ENCODE assay signal across 14 mouse cellular contexts in genomic region chr4:62278081-62278480, GRCm38 (mm10). TPM values are rescaled to one million over a fixed set of nuclear protein-coding genes. Genes with fewer than 3 reads are reported as not detected.
DNase-seq lines count a peak whose midpoint lies in the region; ATAC-seq and TF ChIP-seq lines count a peak whose summit lies in the region.
"Had no signal": no experiment of that assay in that cellular context is flagged by ENCODE, and none has a peak within 500 bp of the region (broad histone marks: within the 10 kb centered on the region; RNA-seq: fewer than 3 reads in every experiment).

No protein-coding gene starts in this region.

- H3K27me3 ChIP-seq in lung, embryonic 14.5 days (ENCODE audit: insufficient read depth, low read length), result no peaks in the 10 kb centered on the region
- no peaks in the 10 kb centered on the region for H3K27me3 ChIP-seq in kidney, embryonic 16.5 days (ENCODE audit: insufficient read depth, low read length)
- H3K27me3 ChIP-seq in cerebellum, adult 2 months (ENCODE audit: control insufficient read depth, insufficient read depth, low read length), result no peaks in the 10 kb centered on the region
- H3K27me3 ChIP-seq: embryonic facial prominence, embryonic 12.5 days; liver, embryonic 13.5 days; neural tube, embryonic 13.5 days had no signal

- peak; percentile 48 for DNase-seq in lung, embryonic 14.5 days
- no peak for DNase-seq in lung, postnatal 14 days
- DNase-seq in urinary bladder, postnatal 4 days (ENCODE audit: low spot score in 2 of 2), result peak; percentile 3 to 35
- no peak for DNase-seq in urinary bladder, adult 2 months (ENCODE audit: low spot score)
- DNase-seq in spleen, postnatal 36 days (ENCODE audit: low spot score in 2 of 2), result no peak
- no peak for DNase-seq in cerebellum, adult 2 months
- DNase-seq: adrenal gland, adult 2 months; cerebellum, adult 11-12 months; gastrocnemius, postnatal 14 days; liver, embryonic 13.5 days had no signal

- peak; percentile 38 for TF ChIP-seq CTCF in lung, embryonic 14.5 days (IDR thresholded peaks at IDR 0.05; ENCODE audit: low read depth)
- no peak for TF ChIP-seq CTCF in cerebellum, adult 2 months (IDR thresholded peaks at IDR 0.05; ENCODE audit: borderline replicate concordance, insufficient read depth, low read depth, low read length)

- H3K4me1 ChIP-seq in lung, embryonic 14.5 days (ENCODE audit: insufficient read depth), result no peaks in the 10 kb centered on the region
- H3K4me1 ChIP-seq in kidney, embryonic 16.5 days (ENCODE audit: insufficient read depth, low read length), result no peaks in the 10 kb centered on the region
- H3K4me1 ChIP-seq in cerebellum, adult 2 months (ENCODE audit: control insufficient read depth, insufficient read depth, low read length), result no peaks in the 10 kb centered on the region
- H3K4me1 ChIP-seq: embryonic facial prominence, embryonic 12.5 days had no signal

- H3K27ac ChIP-seq in lung, embryonic 14.5 days (ENCODE audit: low read depth), result peak overlapping the region; percentile 63; the same call in 1 of the 2 replicates
- peak overlapping the region; percentile 56; the same call in 1 of the 2 replicates for H3K27ac ChIP-seq in kidney, embryonic 16.5 days (ENCODE audit: low read length)
- no peak overlapping the region for H3K27ac ChIP-seq in cerebellum, adult 2 months (ENCODE audit: insufficient read depth, low read length)
- H3K27ac ChIP-seq: embryonic facial prominence, embryonic 12.5 days; liver, embryonic 13.5 days; neural tube, embryonic 13.5 days had no signal

- H3K9me3 ChIP-seq in lung, embryonic 14.5 days (ENCODE audit: low read depth, low read length), result no peaks in the 10 kb centered on the region
- H3K9me3 ChIP-seq in kidney, embryonic 16.5 days (ENCODE audit: low read length), result no peaks in the 10 kb centered on the region
- H3K9me3 ChIP-seq: embryonic facial prominence, embryonic 12.5 days; liver, embryonic 13.5 days; neural tube, embryonic 13.5 days had no signal

- 55% methylated on average over 4 of the region's 4 CpGs for WGBS in lung, embryonic 14.5 days
- WGBS in kidney, embryonic 16.5 days, result 68% methylated on average over 4 of the region's 4 CpGs
- 55% methylated on average over 4 of the region's 4 CpGs for WGBS in cerebellum, adult 2 months

- H3K4me3 ChIP-seq in lung, embryonic 14.5 days (ENCODE audit: low read depth, low read length), result no peak overlapping the region
- no peak overlapping the region for H3K4me3 ChIP-seq in kidney, embryonic 16.5 days (ENCODE audit: low read length)
- H3K4me3 ChIP-seq in cerebellum, adult 2 months (replicated peaks; ENCODE audit: insufficient read depth, low read depth, low read length), result no peak overlapping the region
- H3K4me3 ChIP-seq: embryonic facial prominence, embryonic 12.5 days; liver, embryonic 13.5 days; neural tube, embryonic 13.5 days had no signal

- no peak overlapping the region for H3K4me2 ChIP-seq in lung, embryonic 14.5 days
- H3K4me2 ChIP-seq in kidney, embryonic 16.5 days (replicated peaks; ENCODE audit: low read depth, low read length), result no peak overlapping the region
- H3K4me2 ChIP-seq: embryonic facial prominence, embryonic 12.5 days; heart, embryonic 11.5 days; liver, embryonic 13.5 days; neural tube, embryonic 13.5 days had no signal

- TF ChIP-seq POLR2A in cerebellum, adult 2 months (IDR thresholded peaks at IDR 0.05; ENCODE audit: borderline replicate concordance, insufficient read depth, low read length), result no peak

- peak; percentile 74 for ATAC-seq in lung, embryonic 14.5 days (ENCODE audit: insufficient read depth)
- peak; percentile 83; the same call in 1 of the 2 replicates for ATAC-seq in kidney, embryonic 16.5 days (ENCODE audit: low FRiP score, low TSS enrichment)

- H3K36me3 ChIP-seq in lung, embryonic 14.5 days (ENCODE audit: insufficient read depth), result no peaks in the 10 kb centered on the region
- H3K36me3 ChIP-seq in kidney, embryonic 16.5 days (ENCODE audit: insufficient read depth, low read length), result no peaks in the 10 kb centered on the region
- H3K36me3 ChIP-seq: embryonic facial prominence, embryonic 12.5 days; liver, embryonic 13.5 days; neural tube, embryonic 13.5 days had no signal

- H3K9ac ChIP-seq in lung, embryonic 14.5 days, result no peak overlapping the region
- no peak overlapping the region for H3K9ac ChIP-seq in kidney, embryonic 16.5 days (replicated peaks; ENCODE audit: low read length)
- H3K9ac ChIP-seq: embryonic facial prominence, embryonic 12.5 days; liver, embryonic 13.5 days; neural tube, embryonic 13.5 days had no signal

RNA-seq across cellular contexts. Expression of gene Slc31a2, which starts 15.7 kb away (rescaled TPM):
- polyA plus RNA-seq in lung, embryonic 14.5 days (2014; fragmentation: Nextera tagmentation; extraction: Ambion mirVana), result 13.6 and 14.7 TPM in 2 replicates
- polyA plus RNA-seq in urinary bladder, adult 2 months (2012; rRNA removed), result 26.4 and 27.9 TPM in 2 replicates
- 30.7 and 31.9 TPM in 2 replicates for polyA plus RNA-seq in kidney, embryonic 16.5 days (2015; fragmentation: Nextera tagmentation; extraction: Ambion mirVana)
- polyA plus RNA-seq in cerebellum, adult 2 months (2012; rRNA removed), result 16.9 and 18.2 TPM in 2 replicates

RNA-seq across cellular contexts. Expression of gene Zfp37, which starts 47.2 kb away (rescaled TPM):
- polyA plus RNA-seq in lung, embryonic 14.5 days (2014; fragmentation: Nextera tagmentation; extraction: Ambion mirVana), result 12.7 and 13.3 TPM in 2 replicates
- 5.8 and 6.1 TPM in 2 replicates for polyA plus RNA-seq in urinary bladder, adult 2 months (2012; rRNA removed)
- 10.8 and 12.0 TPM in 2 replicates for polyA plus RNA-seq in kidney, embryonic 16.5 days (2015; fragmentation: Nextera tagmentation; extraction: Ambion mirVana)
- 9.6 and 10.1 TPM in 2 replicates for polyA plus RNA-seq in cerebellum, adult 2 months (2012; rRNA removed)

Comparison
In these comparisons a context has a peak if more than half of its experiments do, and no peak if none do; other contexts are left out.
1. DNase-seq: peak in lung, embryonic 14.5 days (single experiment) and urinary bladder, postnatal 4 days (2 of 2); none in lung, postnatal 14 days (single experiment), urinary bladder, adult 2 months (single experiment), spleen, postnatal 36 days (0 of 2) and cerebellum, adult 2 months (0 of 2).